Mouse (Mus musculus) heart, postnatal 0 days (tissue): ENCODE results near the gene Bri3. TPM values are rescaled to one million over a fixed set of nuclear protein-coding genes. Genes with fewer than 3 reads are reported as not detected.

ENCODE experiments used
- ATAC-seq: fragments of 200-750 bp; cut with Nextera tagmentation; 2 replicates; pipeline ENCODE4 v1.8.0; 2017; ENCODE audit warnings: low read depth, moderate number of reproducible peaks, moderate library complexity; ENCODE audit not compliant: insufficient read depth
- DNase-seq: peaks from one replicate; pipeline ENCODE4 v3.0.0-alpha.2; 2016; ENCODE audit warnings: low spot score
- H3K27ac ChIP-seq: fragments of 300-500 bp; sonication (generic); 2 replicates; pipeline ENCODE4 v1.5.1; 2014; ENCODE audit warnings: low read depth, mild to moderate bottlenecking
- H3K27me3 ChIP-seq: fragments of 300-500 bp; sonication (generic); 2 replicates; pipeline ENCODE4 v1.6.1; 2014; ENCODE audit warnings: low read length, mixed read lengths; ENCODE audit not compliant: control insufficient read depth, insufficient read depth
- H3K36me3 ChIP-seq: fragments of 300-500 bp; sonication (generic); replicated peaks from 2 replicates; pipeline ENCODE4 v1.6.1; 2014; ENCODE audit warnings: low read length, mixed read lengths; ENCODE audit not compliant: control insufficient read depth, insufficient read depth
- H3K4me1 ChIP-seq: fragments of 300-500 bp; sonication (generic); 2 replicates; pipeline ENCODE4 v1.6.1; 2014; ENCODE audit warnings: antibody characterized with exemption; ENCODE audit not compliant: control insufficient read depth, insufficient read depth
- H3K4me2 ChIP-seq: fragments of 300-500 bp; sonication (generic); 2 replicates; pipeline ENCODE4 v1.6.1; 2014; ENCODE audit warnings: low read depth, mild to moderate bottlenecking, low read length, moderate library complexity
- H3K4me3 ChIP-seq: fragments of 300-500 bp; sonication (generic); 2 replicates; pipeline ENCODE4 v1.5.1; 2014; ENCODE audit warnings: low read depth, low read length
- H3K9ac ChIP-seq: fragments of 300-500 bp; sonication (generic); replicated peaks from 2 replicates; pipeline ENCODE4 v1.6.1; 2014; ENCODE audit warnings: low read depth, low read length, mixed read lengths
- H3K9me3 ChIP-seq: fragments of 300-500 bp; sonication (generic); replicated peaks from 2 replicates; pipeline ENCODE4 v1.6.1; 2016; ENCODE audit warnings: low read length; ENCODE audit not compliant: control insufficient read depth
- CTCF ChIP-seq: IDR thresholded peaks from 2 replicates; pipeline ENCODE4 v1.5.1; 2016; ENCODE audit warnings: antibody characterized with exemption, control low read depth, low read depth
- EP300 ChIP-seq: IDR thresholded peaks from 2 replicates; pipeline ENCODE4 v1.6.1; 2016; ENCODE audit warnings: antibody characterized with exemption, low read depth
- WGBS: fragments of 180-500 bp; shearing (Covaris S2); extraction: QIAGEN DNeasy Blood & Tissue Kit; methylation state at CpG from one replicate; pipeline ENCODE4 v1.1.7; 2014; 5-methylcytosine and 5-hydroxymethylcytosine counted together
- polyA plus RNA-seq: library from polyadenylated mRNA; unstranded; fragments of >200 nt; fragmentation: Nextera tagmentation; extraction: Ambion mirVana; gene quantifications from 2 replicates; pipeline ENCODE4 v1.2.1, GENCODE M21; 2015
- total RNA-seq: library from RNA; depleted of rRNA; stranded (reverse); fragments of >200 nt; gene quantifications from 2 replicates; pipeline ENCODE4 v1.2.3, GENCODE M21; 2014; ENCODE audit warnings: low replicate concordance

The Bri3 gene
- total and polyA plus RNA-seq, 2 experiments from 2014 or later = 71.0 to 304 TPM

DNA sequence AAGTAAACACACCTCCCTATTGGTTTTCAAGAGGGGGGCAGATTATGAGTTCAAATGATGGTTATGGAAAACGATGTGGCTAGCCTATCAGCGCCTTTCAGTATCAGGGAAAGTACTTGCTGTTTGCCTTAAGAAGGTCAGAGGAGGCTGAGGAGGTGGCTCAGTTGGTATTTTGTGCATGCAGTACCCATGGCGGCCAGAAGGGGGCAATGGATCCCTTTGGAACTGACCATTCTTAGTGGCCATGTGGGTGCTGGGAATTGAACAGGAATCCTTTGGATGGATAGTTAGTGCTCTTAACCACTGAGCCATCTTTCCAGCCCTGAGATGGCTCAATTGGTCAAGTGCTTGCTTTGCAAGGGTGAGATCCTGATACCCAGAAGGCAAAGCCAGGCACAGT, 139.7 kb downstream of the Bri3 start:
- 58% methylated on average over 3 of the region's 3 CpGs for whole genome bisulfite sequencing
- no peak overlapping the region for H3K27ac ChIP-seq
- TF ChIP-seq CTCF (peak; percentile 20; the same call in 1 of the 2 replicates), EP300 (no peak)
- H3K9ac ChIP-seq = no peak overlapping the region
- H3K4me2 ChIP-seq = no peak overlapping the region
- no peak for DNase-seq
- H3K36me3 ChIP-seq = no peaks in the 10 kb centered on the region
- no peaks in the 10 kb centered on the region; the same call in 1 of the 2 replicates for H3K9me3 ChIP-seq
- ATAC-seq = no peak
- H3K4me3 ChIP-seq = no peak overlapping the region
- no peaks in the 10 kb centered on the region for H3K27me3 ChIP-seq
- H3K4me1 ChIP-seq = no peaks in the 10 kb centered on the region

- Histone ChIP-seq H3K27ac (no peak overlapping the region), H3K9me3 (peaks cover 3% of the 10 kb centered on the region; the same call in 1 of the 2 replicates), H3K36me3 (no peaks in the 10 kb centered on the region), H3K9ac (no peak overlapping the region), H3K27me3 (no peaks in the 10 kb centered on the region), H3K4me2 (no peak overlapping the region), H3K4me1 (no peaks in the 10 kb centered on the region), H3K4me3 (no peak overlapping the region)
- peak; percentile 70 for TF ChIP-seq CTCF
- TF ChIP-seq EP300 = no peak
- DNase-seq (peak; percentile 55), ATAC-seq (no peak)
- WGBS = 12% methylated on average over 6 of the region's 6 CpGs
Measured at GRCm38 (mm10) chr5:144387851-144388250, 143.6 kb downstream of the Bri3 start.

DNA sequence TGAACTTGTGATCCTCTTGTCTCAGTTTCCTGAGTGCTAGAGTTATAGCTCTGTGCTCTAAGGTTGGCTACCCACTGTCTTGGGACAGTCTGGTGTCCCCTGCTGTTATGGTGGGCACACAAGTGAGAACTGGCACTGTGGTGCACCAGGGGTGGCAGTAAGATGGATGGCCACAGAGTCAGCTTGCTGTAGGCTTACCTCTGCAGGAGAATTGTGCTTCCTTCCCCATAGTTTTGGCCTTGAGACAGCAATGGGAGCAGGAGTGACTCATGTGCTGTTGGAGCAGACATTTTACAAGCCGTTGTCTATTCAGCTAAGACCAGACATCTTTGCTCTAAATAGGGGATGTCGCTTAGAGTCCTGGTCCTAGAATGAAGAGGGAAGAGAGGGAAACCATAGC, 149.9 kb downstream of the Bri3 start:
- no peak for ATAC-seq
- Histone ChIP-seq H3K9me3 (peaks cover 3% of the 10 kb centered on the region; the same call in 1 of the 2 replicates), H3K27ac (no peak overlapping the region), H3K27me3 (no peaks in the 10 kb centered on the region), H3K9ac (no peak overlapping the region), H3K36me3 (no peaks in the 10 kb centered on the region), H3K4me2 (no peak overlapping the region), H3K4me3 (no peak overlapping the region), H3K4me1 (no peaks in the 10 kb centered on the region)
- TF ChIP-seq CTCF = no peak
- no peak for TF ChIP-seq EP300
- 83% methylated on average over 2 of the region's 2 CpGs for WGBS
- DNase-seq = no peak

- WGBS = 38% methylated on average over 6 of the region's 9 CpGs
- no peak for TF ChIP-seq EP300
- no peak for TF ChIP-seq CTCF
- no peaks in the 10 kb centered on the region for H3K27me3 ChIP-seq
- DNase-seq = no peak
- H3K36me3 ChIP-seq = no peaks in the 10 kb centered on the region
- no peak overlapping the region for H3K9ac ChIP-seq
- H3K4me1 ChIP-seq = no peaks in the 10 kb centered on the region
- H3K27ac ChIP-seq = no peak overlapping the region
- no peak overlapping the region for H3K4me2 ChIP-seq
- ATAC-seq = no peak
- H3K4me3 ChIP-seq = no peak overlapping the region
- H3K9me3 ChIP-seq = no peaks in the 10 kb centered on the region
Measured at GRCm38 (mm10) chr5:144397566-144397965, 153.3 kb downstream of the Bri3 start.

GRCm38 (mm10) chr5:144400821-144401220, 156.6 kb downstream of the Bri3 start:
- no peak overlapping the region for H3K4me2 ChIP-seq
- no peak overlapping the region for H3K4me3 ChIP-seq
- H3K9me3 ChIP-seq = no peaks in the 10 kb centered on the region
- no peak overlapping the region for H3K9ac ChIP-seq
- H3K4me1 ChIP-seq = no peaks in the 10 kb centered on the region
- H3K36me3 ChIP-seq = no peaks in the 10 kb centered on the region
- 79% methylated on average over 5 of the region's 5 CpGs for WGBS
- H3K27ac ChIP-seq = no peak overlapping the region
- ATAC-seq = no peak
- no peaks in the 10 kb centered on the region for H3K27me3 ChIP-seq
- DNase-seq = no peak
- TF ChIP-seq CTCF (no peak), EP300 (no peak)

GRCm38 (mm10) chr5:144406256-144406655, 162.0 kb downstream of the Bri3 start:
- no peaks in the 10 kb centered on the region for H3K4me1 ChIP-seq
- TF ChIP-seq CTCF (no peak), EP300 (no peak)
- H3K9ac ChIP-seq = no peak overlapping the region
- no peak overlapping the region for H3K4me2 ChIP-seq
- no peak overlapping the region for H3K4me3 ChIP-seq
- no peaks in the 10 kb centered on the region for H3K27me3 ChIP-seq
- no peaks in the 10 kb centered on the region for H3K36me3 ChIP-seq
- ATAC-seq (no peak), DNase-seq (no peak)
- 80% methylated on average over 11 of the region's 11 CpGs for WGBS
- no peak overlapping the region for H3K27ac ChIP-seq
- H3K9me3 ChIP-seq = no peaks in the 10 kb centered on the region
